Mouse (Mus musculus): ENCODE data around the gene Aldh3a2.
"Not testable (repeated sequence)": the region's sequence is repeated elsewhere in the genome, so short reads cannot be mapped to it uniquely, and the experiment has no call there.

DNA sequence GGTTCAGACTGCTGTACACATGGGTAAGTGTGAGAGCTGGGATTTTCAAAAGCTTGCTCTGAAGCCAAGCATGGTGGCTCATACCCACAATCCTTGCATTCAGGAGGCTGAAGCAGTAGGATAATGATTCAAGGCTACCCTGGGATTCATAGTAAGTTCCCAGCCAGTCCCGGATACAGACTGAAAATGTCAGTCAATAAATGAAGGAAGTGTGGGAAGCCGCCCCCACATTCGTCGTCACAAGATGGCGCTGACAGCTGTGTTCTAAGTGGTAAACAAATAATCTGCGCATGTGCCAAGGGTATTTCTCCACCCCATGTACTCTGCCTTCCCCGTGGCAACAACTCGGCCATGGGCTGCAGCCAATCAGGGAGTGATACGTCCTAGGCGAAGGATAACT lies 37.3 kb upstream of the Aldh3a2 start:
- TF ChIP-seq CTCF (IDR thresholded peaks at IDR 0.05 in 2 of 3, conservative IDR thresholded peaks at IDR 0.05 in 1 of 3; ENCODE audit: control insufficient read depth in 1 of 3, insufficient read depth in 1 of 3, low read depth in 2 of 3, low read length in 3 of 3, poor library complexity in 1 of 3, severe bottlenecking in 1 of 3): peak in 2 of 3 experiments; percentile 9 to 13; a peak in 1 of 6 replicates
- not testable (repeated sequence) for TF ChIP-seq UBTF (IDR thresholded peaks at IDR 0.05; ENCODE audit: borderline replicate concordance, insufficient read depth, low read depth, low read length); GATA1 (IDR thresholded peaks at IDR 0.05; ENCODE audit: low read depth, low read length); ZC3H11A (IDR thresholded peaks at IDR 0.05; ENCODE audit: low read depth, low read length); POLR2A (IDR thresholded peaks at IDR 0.05; ENCODE audit: control insufficient read depth in 1 of 2, insufficient read depth in 1 of 2, low read depth in 1 of 2, low read length in 2 of 2, poor library complexity in 1 of 2)

Measured in MEL (cell line).